Mouse (Mus musculus): ENCODE results near the gene Fbrsl1. TPM values are rescaled to one million over a fixed set of nuclear protein-coding genes. Genes with fewer than 3 reads are reported as not detected.
"Not testable (repeated sequence)": the region's sequence is repeated elsewhere in the genome, so short reads cannot be mapped to it uniquely, and the experiment has no call there.

Fbrsl1 gene
- polyA plus RNA-seq, 1 experiment from 2014 or later = 12.3 TPM

DNA sequence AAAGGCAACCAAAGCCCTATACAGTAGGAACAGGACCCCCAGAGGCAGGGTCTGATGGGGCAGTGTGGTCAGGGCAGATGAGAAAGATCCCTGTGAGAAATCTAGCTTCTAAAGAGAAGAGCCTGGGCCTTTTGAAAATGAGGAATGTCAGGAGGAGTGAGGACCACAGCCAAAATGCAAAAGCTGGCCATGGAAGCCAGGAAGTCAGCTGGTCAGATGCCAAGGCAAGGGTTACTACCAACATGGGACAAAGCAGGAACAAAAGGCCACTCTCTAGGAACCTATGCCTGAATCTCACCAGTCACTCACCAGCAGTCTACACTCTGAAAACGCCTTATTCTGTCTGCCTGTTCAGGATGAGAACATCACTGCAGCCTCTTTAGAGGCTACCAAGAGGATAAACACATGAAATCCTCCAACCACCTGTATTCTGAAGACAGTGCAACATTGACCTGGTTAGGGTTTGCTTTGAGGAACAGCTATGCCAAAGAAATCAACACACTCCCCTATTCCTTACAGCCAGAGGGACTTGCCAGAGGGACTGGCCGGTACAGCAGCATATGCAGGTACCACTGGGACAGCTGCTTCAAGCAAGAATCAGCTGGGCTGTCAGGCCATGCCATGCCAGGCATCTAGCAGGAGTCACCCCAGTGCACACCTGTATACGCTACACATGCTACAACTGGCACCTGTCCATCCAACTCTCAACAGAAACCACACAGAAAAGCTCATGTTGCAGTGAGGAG lies 8.6 kb downstream of the Fbrsl1 start:
- H3K4me2 ChIP-seq (ENCODE audit: low read length) = no peak overlapping the region

GRCm38 (mm10) chr5:110438591-110438990 lies 9.7 kb downstream of the Fbrsl1 start:
- Histone ChIP-seq H3K27ac (ENCODE audit: low read length) (no peak overlapping the region), H3K4me3 (ENCODE audit: low read depth, low read length) (no peak overlapping the region), H3K9me3 (replicated peaks; ENCODE audit: control insufficient read depth, low read length, poor library complexity, severe bottlenecking) (no peaks in the 10 kb centered on the region), H3K4me1 (ENCODE audit: control insufficient read depth, insufficient read depth, low read length) (no peaks in the 10 kb centered on the region), H3K9ac (ENCODE audit: low read depth, low read length) (no peak overlapping the region), H3K36me3 (ENCODE audit: control insufficient read depth, insufficient read depth, low read length) (no peaks in the 10 kb centered on the region), H3K4me2 (ENCODE audit: low read length) (no peak overlapping the region), H3K27me3 (ENCODE audit: control insufficient read depth, insufficient read depth, low read depth, low read length) (no peaks in the 10 kb centered on the region)
- 85% methylated on average over 3 of the region's 3 CpGs for WGBS
- no peak for ATAC-seq

More for the DNA sequence above, 8.6 kb downstream of the Fbrsl1 start:
- H3K9ac ChIP-seq (ENCODE audit: low read depth, low read length) = no peak overlapping the region
- H3K4me3 ChIP-seq (ENCODE audit: low read depth, low read length) = no peak overlapping the region
- no peaks in the 10 kb centered on the region for H3K27me3 ChIP-seq (ENCODE audit: control insufficient read depth, insufficient read depth, low read depth, low read length)
- no peak for ATAC-seq
- 84% methylated on average over 3 of the region's 3 CpGs for WGBS
- no peak overlapping the region for H3K27ac ChIP-seq (ENCODE audit: low read length)
- H3K9me3 ChIP-seq (replicated peaks; ENCODE audit: control insufficient read depth, low read length, poor library complexity, severe bottlenecking) = no peaks in the 10 kb centered on the region
- H3K36me3 ChIP-seq (ENCODE audit: control insufficient read depth, insufficient read depth, low read length) = no peaks in the 10 kb centered on the region
- H3K4me1 ChIP-seq (ENCODE audit: control insufficient read depth, insufficient read depth, low read length) = peaks cover 2% of the 10 kb centered on the region; the same call in 1 of the 2 replicates

DNA sequence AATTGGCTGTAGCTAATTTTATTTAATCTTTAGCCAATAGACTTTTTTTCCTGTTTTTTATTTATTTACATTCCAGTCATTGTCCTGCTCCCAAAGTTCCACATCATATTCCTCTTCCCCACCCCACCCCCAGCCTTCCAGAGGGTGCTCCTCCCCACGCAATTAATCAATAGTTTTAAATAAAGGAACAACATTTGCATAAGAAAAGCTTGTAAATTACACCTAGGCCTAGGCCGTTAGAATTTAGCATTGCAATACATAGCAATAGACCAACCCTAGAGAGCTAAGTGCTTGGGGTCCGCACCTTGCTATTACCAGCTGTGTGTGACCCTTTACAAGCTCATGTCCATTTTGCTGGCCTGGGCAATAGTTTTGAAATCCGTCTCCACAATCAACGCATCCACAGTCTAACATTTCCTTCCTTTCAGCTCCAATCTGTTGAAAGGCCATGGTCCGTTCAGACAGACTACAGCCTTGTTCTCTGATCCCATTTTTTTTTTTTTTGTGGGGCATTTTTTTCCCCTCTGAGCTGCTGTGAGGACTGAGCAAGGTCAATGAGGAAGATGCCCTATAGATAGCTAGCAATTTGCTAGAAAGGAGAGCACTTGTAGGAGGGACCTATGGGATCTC lies 10.6 kb downstream of the Fbrsl1 start:
- Histone ChIP-seq H3K9ac (ENCODE audit: low read depth, low read length) (no peak overlapping the region), H3K4me3 (ENCODE audit: low read depth, low read length) (no peak overlapping the region), H3K27me3 (ENCODE audit: control insufficient read depth, insufficient read depth, low read depth, low read length) (no peaks in the 10 kb centered on the region), H3K4me1 (ENCODE audit: control insufficient read depth, insufficient read depth, low read length) (no peaks in the 10 kb centered on the region), H3K9me3 (replicated peaks; ENCODE audit: control insufficient read depth, low read length, poor library complexity, severe bottlenecking) (no peaks in the 10 kb centered on the region), H3K4me2 (ENCODE audit: low read length) (no peak overlapping the region), H3K36me3 (ENCODE audit: control insufficient read depth, insufficient read depth, low read length) (no peaks in the 10 kb centered on the region), H3K27ac (ENCODE audit: low read length) (no peak overlapping the region)
- ATAC-seq = no peak
- 50% methylated on average over 6 of the region's 6 CpGs for WGBS

DNA sequence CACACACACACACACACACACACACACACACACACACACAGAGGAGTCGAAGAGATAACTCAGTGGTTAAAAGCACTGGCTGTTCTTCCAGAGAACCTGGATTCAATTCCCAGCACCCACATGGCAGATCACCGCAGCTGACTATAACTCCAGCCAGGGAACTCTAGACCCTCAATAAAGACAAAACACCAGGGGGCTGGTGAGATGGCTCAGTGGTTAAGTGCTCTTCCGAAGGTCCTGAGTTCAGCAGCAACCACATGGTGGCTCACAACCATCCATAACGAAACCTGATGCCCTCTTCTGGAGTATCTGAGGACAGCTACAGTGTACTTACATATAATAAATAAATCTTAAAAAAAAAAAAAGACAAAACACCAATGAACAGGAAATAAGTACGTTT lies 12.1 kb downstream of the Fbrsl1 start:
- H3K4me3 ChIP-seq (ENCODE audit: low read depth, low read length); H3K27me3 ChIP-seq (ENCODE audit: control insufficient read depth, insufficient read depth, low read depth, low read length); H3K27ac ChIP-seq (ENCODE audit: low read length); H3K36me3 ChIP-seq (ENCODE audit: control insufficient read depth, insufficient read depth, low read length); H3K4me1 ChIP-seq (ENCODE audit: control insufficient read depth, insufficient read depth, low read length); ATAC-seq; H3K9ac ChIP-seq (ENCODE audit: low read depth, low read length); H3K9me3 ChIP-seq (replicated peaks; ENCODE audit: control insufficient read depth, low read length, poor library complexity, severe bottlenecking); H3K4me2 ChIP-seq (ENCODE audit: low read length): not testable (repeated sequence)
- WGBS = 64% methylated on average over 4 of the region's 5 CpGs

- ATAC-seq = no peak
- Histone ChIP-seq H3K4me1 (ENCODE audit: control insufficient read depth, insufficient read depth, low read length) (no peaks in the 10 kb centered on the region), H3K9me3 (replicated peaks; ENCODE audit: control insufficient read depth, low read length, poor library complexity, severe bottlenecking) (no peaks in the 10 kb centered on the region), H3K9ac (ENCODE audit: low read depth, low read length) (no peak overlapping the region), H3K27ac (ENCODE audit: low read length) (no peak overlapping the region), H3K4me3 (ENCODE audit: low read depth, low read length) (no peak overlapping the region), H3K4me2 (ENCODE audit: low read length) (no peak overlapping the region), H3K36me3 (ENCODE audit: control insufficient read depth, insufficient read depth, low read length) (peaks cover 13% of the 10 kb centered on the region), H3K27me3 (ENCODE audit: control insufficient read depth, insufficient read depth, low read depth, low read length) (no peaks in the 10 kb centered on the region)
These were observed 13.5 kb downstream of the Fbrsl1 start for GRCm38 (mm10) chr5:110434816-110435215.

GRCm38 (mm10) chr5:110429045-110429444 lies 19.3 kb downstream of the Fbrsl1 start:
- H3K9me3 ChIP-seq (replicated peaks; ENCODE audit: control insufficient read depth, low read length, poor library complexity, severe bottlenecking) = no peaks in the 10 kb centered on the region
- no peaks in the 10 kb centered on the region; the same call in 1 of the 2 replicates for H3K4me1 ChIP-seq (ENCODE audit: control insufficient read depth, insufficient read depth, low read length)
- H3K36me3 ChIP-seq (ENCODE audit: control insufficient read depth, insufficient read depth, low read length) = peaks cover 13% of the 10 kb centered on the region
- H3K27ac ChIP-seq (ENCODE audit: low read length) = no peak overlapping the region
- peak; percentile 85; the same call in 1 of the 2 replicates for ATAC-seq
- H3K27me3 ChIP-seq (ENCODE audit: control insufficient read depth, insufficient read depth, low read depth, low read length) = no peaks in the 10 kb centered on the region
- 40% methylated on average over 9 of the region's 9 CpGs for WGBS
- no peak overlapping the region for H3K9ac ChIP-seq (ENCODE audit: low read depth, low read length)
- no peak overlapping the region for H3K4me2 ChIP-seq (ENCODE audit: low read length)
- no peak overlapping the region for H3K4me3 ChIP-seq (ENCODE audit: low read depth, low read length)

DNA sequence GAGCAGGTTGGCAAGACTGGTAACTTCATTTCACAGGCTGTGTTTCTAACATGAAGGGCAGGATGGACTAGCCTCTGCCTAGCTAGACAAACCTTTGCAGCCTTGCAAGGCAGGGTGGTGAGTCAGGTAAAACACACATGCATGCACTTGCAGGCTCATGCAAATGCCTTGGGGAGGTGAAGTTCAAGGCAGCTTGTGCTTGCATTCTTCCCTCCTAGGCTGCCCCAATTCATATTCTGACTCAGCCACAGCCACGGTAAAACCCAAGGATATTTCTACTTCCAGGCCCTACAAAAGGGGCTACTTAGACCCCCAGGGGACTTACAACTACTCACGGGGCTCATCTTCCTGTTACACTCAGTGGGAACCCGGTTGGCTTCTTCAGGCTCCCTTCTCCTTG lies 20.0 kb downstream of the Fbrsl1 start:
- Histone ChIP-seq H3K36me3 (ENCODE audit: control insufficient read depth, insufficient read depth, low read length) (peaks cover 13% of the 10 kb centered on the region), H3K4me2 (ENCODE audit: low read length) (no peak overlapping the region), H3K9me3 (replicated peaks; ENCODE audit: control insufficient read depth, low read length, poor library complexity, severe bottlenecking) (no peaks in the 10 kb centered on the region), H3K27me3 (ENCODE audit: control insufficient read depth, insufficient read depth, low read depth, low read length) (no peaks in the 10 kb centered on the region), H3K9ac (ENCODE audit: low read depth, low read length) (no peak overlapping the region), H3K4me3 (ENCODE audit: low read depth, low read length) (no peak overlapping the region), H3K27ac (ENCODE audit: low read length) (no peak overlapping the region), H3K4me1 (ENCODE audit: control insufficient read depth, insufficient read depth, low read length) (no peaks in the 10 kb centered on the region; the same call in 1 of the 2 replicates)
- WGBS = 82% methylated on average over 3 of the region's 3 CpGs
- ATAC-seq = no peak

DNA sequence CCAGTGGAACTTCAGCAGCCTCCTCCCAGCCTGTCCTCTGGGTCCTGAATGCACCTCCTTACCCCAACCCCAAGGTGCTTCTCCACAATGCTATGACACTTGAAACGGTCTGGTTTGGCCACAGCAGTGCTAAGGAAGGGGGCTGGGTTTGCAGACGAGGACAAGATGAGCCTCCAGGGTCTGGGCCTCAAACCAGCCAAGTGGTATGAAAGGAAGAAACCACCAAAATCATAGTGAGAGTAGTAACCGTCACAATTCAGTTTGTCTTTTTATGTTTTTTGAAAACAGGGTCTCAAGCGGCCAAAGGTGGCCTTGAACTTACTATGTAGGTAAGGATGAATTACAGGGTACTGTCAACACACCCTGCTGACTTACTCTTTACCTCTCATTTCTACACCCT lies 23.1 kb downstream of the Fbrsl1 start:
- no peak for ATAC-seq
- WGBS = 92% methylated on average over 4 of the region's 4 CpGs

GRCm38 (mm10) chr5:110424204-110424603 lies 24.1 kb downstream of the Fbrsl1 start:
- H3K4me3 ChIP-seq (ENCODE audit: low read depth, low read length) = no peak overlapping the region
- H3K27me3 ChIP-seq (ENCODE audit: control insufficient read depth, insufficient read depth, low read depth, low read length) = no peaks in the 10 kb centered on the region
- H3K9me3 ChIP-seq (replicated peaks; ENCODE audit: control insufficient read depth, low read length, poor library complexity, severe bottlenecking) = no peaks in the 10 kb centered on the region
- H3K4me1 ChIP-seq (ENCODE audit: control insufficient read depth, insufficient read depth, low read length) = no peaks in the 10 kb centered on the region; the same call in 1 of the 2 replicates
- H3K4me2 ChIP-seq (ENCODE audit: low read length) = no peak overlapping the region
- 81% methylated on average over 5 of the region's 5 CpGs for WGBS
- H3K36me3 ChIP-seq (ENCODE audit: control insufficient read depth, insufficient read depth, low read length) = no peaks in the 10 kb centered on the region
- H3K9ac ChIP-seq (ENCODE audit: low read depth, low read length) = no peak overlapping the region
- no peak overlapping the region for H3K27ac ChIP-seq (ENCODE audit: low read length)
- ATAC-seq = no peak

More for the DNA sequence above, 23.1 kb downstream of the Fbrsl1 start:
- Histone ChIP-seq H3K27ac (ENCODE audit: low read length) (no peak overlapping the region), H3K27me3 (ENCODE audit: control insufficient read depth, insufficient read depth, low read depth, low read length) (no peaks in the 10 kb centered on the region), H3K4me3 (ENCODE audit: low read depth, low read length) (no peak overlapping the region), H3K4me1 (ENCODE audit: control insufficient read depth, insufficient read depth, low read length) (no peaks in the 10 kb centered on the region; the same call in 1 of the 2 replicates), H3K36me3 (ENCODE audit: control insufficient read depth, insufficient read depth, low read length) (no peaks in the 10 kb centered on the region), H3K9ac (ENCODE audit: low read depth, low read length) (no peak overlapping the region), H3K9me3 (replicated peaks; ENCODE audit: control insufficient read depth, low read length, poor library complexity, severe bottlenecking) (no peaks in the 10 kb centered on the region), H3K4me2 (ENCODE audit: low read length) (no peak overlapping the region)
